Mouse (Mus musculus) spleen, adult 2 months (tissue): ENCODE results near the gene Gps1. TPM values are rescaled to one million over a fixed set of nuclear protein-coding genes. Genes with fewer than 3 reads are reported as not detected.
"Not testable (repeated sequence)": the region's sequence is repeated elsewhere in the genome, so short reads cannot be mapped to it uniquely, and the experiment has no call there.

Experiments used
- DNase-seq, 2 experiments: peaks; one replicate each; pipeline versions ENCODE4 v3.0.0 to v3.0.0-alpha.2; 2012 to 2021; ENCODE audit warnings: low spot score in 2 of 2, low read depth in 1 of 2
- H3K27ac ChIP-seq: fragments of 200-500 bp; 2 replicates; pipeline ENCODE4 v1.5.1; 2012; ENCODE audit warnings: low read length, inconsistent platforms; ENCODE audit not compliant: insufficient read depth
- H3K27me3 ChIP-seq: fragments of 200-500 bp; 2 replicates; pipeline ENCODE4 v1.6.1; 2012; ENCODE audit warnings: mild to moderate bottlenecking, moderate library complexity, low read length, inconsistent platforms; ENCODE audit not compliant: control insufficient read depth, insufficient read depth
- H3K36me3 ChIP-seq: fragments of 200-500 bp; 2 replicates; pipeline ENCODE4 v1.6.1; 2012; ENCODE audit warnings: mild to moderate bottlenecking, low read length, inconsistent platforms; ENCODE audit not compliant: control insufficient read depth, insufficient read depth
- H3K4me1 ChIP-seq: fragments of 200-500 bp; 2 replicates; pipeline ENCODE4 v1.6.1; 2011; ENCODE audit warnings: inconsistent platforms; ENCODE audit not compliant: control insufficient read depth, insufficient read depth, insufficient read length
- H3K4me3 ChIP-seq: fragments of 200-500 bp; 2 replicates; pipeline ENCODE4 v1.5.1; 2011; ENCODE audit warnings: mild to moderate bottlenecking, inconsistent platforms; ENCODE audit not compliant: insufficient read depth, insufficient read length; ENCODE audit errors: extremely low read depth
- CTCF ChIP-seq: fragments of 200-500 bp; IDR thresholded peaks from 2 replicates; pipeline ENCODE4 v1.5.1; 2011; ENCODE audit warnings: mild to moderate bottlenecking, inconsistent platforms; ENCODE audit not compliant: insufficient read depth, insufficient read length, insufficient replicate concordance; ENCODE audit errors: extremely low read depth
- POLR2A ChIP-seq: fragments of 200-500 bp; IDR thresholded peaks from 2 replicates; pipeline ENCODE4 v1.6.1; 2011; ENCODE audit warnings: low read depth, low read length, inconsistent platforms
- WGBS: fragments of 180-500 bp; shearing (Covaris S2); methylation state at CpG from one replicate; pipeline ENCODE4 v1.1.7; 2018; 5-methylcytosine and 5-hydroxymethylcytosine counted together
- polyA plus RNA-seq: library from polyadenylated mRNA; depleted of rRNA; stranded (reverse); fragments of >200 nt; gene quantifications from 2 replicates; pipeline ENCODE4 v1.2.3, GENCODE M21; 2012

Gene Gps1
- polyA plus RNA-seq, 1 experiment = 84.9 TPM

DNA sequence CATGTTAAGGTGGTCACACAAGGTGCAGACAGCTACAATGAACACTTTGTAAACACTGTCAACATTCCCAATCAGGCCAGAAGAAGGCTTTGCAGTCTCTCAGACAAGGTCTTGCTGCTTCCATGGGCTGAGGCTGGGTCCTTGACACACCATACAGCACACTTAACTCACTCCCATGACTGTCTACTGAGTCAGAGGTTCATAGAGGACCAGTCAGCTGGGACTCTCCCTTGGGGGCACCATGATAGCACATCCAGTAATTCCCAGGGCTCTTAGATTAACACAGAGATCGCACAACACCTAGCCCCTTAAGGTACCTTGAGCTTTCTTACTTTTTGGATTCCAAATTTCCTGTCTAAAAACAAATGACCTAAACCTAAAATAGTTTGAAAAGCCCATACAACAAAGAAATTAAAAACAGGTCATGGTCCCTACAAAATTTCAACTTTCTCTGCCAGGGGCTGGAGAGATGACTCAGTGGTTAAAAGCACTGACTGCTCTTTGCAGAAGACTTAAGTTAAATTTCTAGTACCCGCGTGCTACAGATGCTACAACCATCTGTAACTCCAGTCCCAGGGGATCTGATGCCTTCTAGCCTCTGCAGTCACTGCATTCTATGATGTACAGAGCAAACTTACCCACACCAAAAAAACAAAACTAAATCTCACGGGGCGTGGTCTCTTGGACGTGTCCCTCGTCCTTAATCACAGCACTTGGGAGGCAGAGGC lies 10.4 kb upstream of the Gps1 start:
- no peak for DNase-seq
- Histone ChIP-seq H3K36me3 (no peaks in the 10 kb centered on the region), H3K27ac (no peak overlapping the region), H3K4me3 (no peak overlapping the region), H3K27me3 (no peaks in the 10 kb centered on the region), H3K4me1 (no peaks in the 10 kb centered on the region)
- 78% methylated on average over 7 of the region's 7 CpGs for WGBS
- no peak for TF ChIP-seq CTCF
- TF ChIP-seq POLR2A = no peak

DNA sequence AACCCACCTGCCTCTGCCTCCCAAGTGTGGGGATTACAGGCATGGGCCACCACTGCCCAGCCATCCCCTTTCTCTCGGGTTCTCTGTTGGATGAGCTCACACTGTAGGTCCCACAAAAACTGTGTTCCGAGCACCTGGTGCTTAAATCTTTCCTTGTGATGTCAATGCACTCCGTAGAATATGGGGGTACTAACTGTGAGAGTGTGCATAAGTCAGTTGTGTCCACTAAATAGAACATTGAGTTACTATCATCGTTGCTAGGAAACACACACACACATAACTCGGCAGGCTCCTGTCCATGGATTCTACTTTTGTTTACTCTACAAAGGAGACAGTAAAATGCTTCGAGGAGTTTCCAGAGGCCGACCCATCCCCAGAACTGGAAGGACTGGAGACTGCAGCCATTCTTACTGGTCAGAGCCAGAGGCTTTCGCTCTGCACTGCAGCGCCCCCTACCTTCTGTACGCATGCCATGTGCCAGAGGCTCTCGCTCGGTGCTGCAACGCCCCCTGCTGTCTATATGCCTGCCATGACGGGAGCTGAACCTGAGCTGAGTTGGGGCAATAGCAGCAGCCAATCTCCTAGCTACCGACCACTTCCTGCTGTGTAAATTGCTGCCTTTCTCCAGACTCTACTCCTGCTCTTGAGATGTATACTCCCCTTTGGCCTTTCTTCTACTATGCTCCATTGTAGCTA lies 8.2 kb upstream of the Gps1 start:
- no peak overlapping the region for H3K27ac ChIP-seq
- H3K27me3 ChIP-seq = no peaks in the 10 kb centered on the region
- TF ChIP-seq POLR2A = no peak
- peak; percentile 100 for TF ChIP-seq CTCF
- no peak overlapping the region for H3K4me3 ChIP-seq
- no peaks in the 10 kb centered on the region for H3K4me1 ChIP-seq
- H3K36me3 ChIP-seq = no peaks in the 10 kb centered on the region
- 23% methylated on average over 15 of the region's 15 CpGs for WGBS
- peak; percentile 77 to 88 for DNase-seq

DNA sequence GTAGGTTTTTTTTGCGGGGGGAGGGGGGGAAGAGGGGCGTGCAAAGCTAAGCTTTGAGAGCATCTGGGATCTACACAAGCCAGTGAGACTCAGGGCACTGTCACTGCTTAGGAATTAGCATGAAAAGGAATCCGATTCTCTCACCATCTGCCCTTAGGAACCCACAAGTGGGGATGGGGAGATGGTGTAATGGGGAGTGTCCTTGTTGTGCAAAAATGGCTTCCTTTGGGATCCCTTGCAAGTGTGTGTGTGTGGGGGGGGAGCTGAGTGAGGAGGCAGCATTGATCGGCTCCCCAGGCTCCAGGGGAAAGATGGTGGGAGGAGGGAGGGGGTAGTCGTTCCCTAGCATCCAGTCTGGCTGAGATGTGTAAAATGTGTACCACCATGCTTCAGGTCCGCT lies 6.9 kb upstream of the Gps1 start:
- H3K27me3 ChIP-seq = no peaks in the 10 kb centered on the region
- no peak overlapping the region for H3K27ac ChIP-seq
- 61% methylated on average over 6 of the region's 6 CpGs for WGBS
- H3K36me3 ChIP-seq = no peaks in the 10 kb centered on the region; the same call in 1 of the 2 replicates
- H3K4me1 ChIP-seq = no peaks in the 10 kb centered on the region
- TF ChIP-seq CTCF = no peak
- no peak for TF ChIP-seq POLR2A
- H3K4me3 ChIP-seq = no peak overlapping the region
- DNase-seq = no peak

DNA sequence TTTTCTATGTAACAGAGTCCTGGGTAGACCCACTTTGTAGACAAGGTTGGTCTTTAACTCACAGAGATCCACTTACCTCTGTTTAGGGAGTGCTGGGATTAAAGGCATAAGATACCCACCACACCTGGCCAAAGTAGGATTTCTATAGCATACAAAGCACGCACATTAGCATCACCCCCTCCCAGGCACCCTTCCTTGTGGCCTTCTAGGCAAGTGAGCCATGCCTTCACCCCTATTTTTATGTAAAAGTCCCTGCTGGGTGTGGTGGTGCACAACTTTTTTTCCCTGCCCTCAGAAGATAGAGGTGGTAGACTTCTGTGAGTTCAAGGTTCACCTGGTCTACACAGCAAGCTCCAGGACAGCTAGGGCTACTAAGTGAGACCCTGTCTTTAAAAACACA lies 4.2 kb upstream of the Gps1 start:
- Histone ChIP-seq H3K4me1 (peaks cover 6% of the 10 kb centered on the region), H3K27me3 (no peaks in the 10 kb centered on the region), H3K4me3 (no peak overlapping the region), H3K36me3 (no peaks in the 10 kb centered on the region; the same call in 1 of the 2 replicates), H3K27ac (no peak overlapping the region)
- TF ChIP-seq CTCF = no peak
- TF ChIP-seq POLR2A = no peak
- 92% methylated on average over 1 of the region's 1 CpGs for WGBS
- no peak for DNase-seq

DNA sequence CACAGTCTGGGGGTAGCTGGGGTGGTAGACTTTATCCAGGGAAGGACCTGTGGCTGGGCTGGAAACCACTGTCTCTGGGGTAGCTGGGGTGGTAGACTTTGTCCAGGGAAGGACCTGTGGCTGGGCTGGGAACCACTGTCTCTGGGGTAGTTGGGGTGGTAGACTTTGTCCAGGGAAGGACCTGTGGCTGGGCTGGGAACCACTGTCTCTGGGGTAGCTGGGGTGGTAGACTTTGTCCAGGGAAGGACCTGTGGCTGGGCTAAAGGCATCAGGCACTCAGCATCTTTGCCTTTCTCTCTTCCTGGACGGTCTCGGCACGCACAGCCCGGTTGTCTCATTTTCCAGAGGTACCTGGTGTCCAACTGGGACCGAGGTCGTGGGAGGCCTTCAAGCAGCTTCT lies 2.7 kb upstream of the Gps1 start:
- DNase-seq, H3K27ac ChIP-seq, H3K27me3 ChIP-seq, H3K4me1 ChIP-seq, H3K4me3 ChIP-seq, H3K36me3 ChIP-seq: not testable (repeated sequence)
- 94% methylated on average over 6 of the region's 6 CpGs for WGBS

DNA sequence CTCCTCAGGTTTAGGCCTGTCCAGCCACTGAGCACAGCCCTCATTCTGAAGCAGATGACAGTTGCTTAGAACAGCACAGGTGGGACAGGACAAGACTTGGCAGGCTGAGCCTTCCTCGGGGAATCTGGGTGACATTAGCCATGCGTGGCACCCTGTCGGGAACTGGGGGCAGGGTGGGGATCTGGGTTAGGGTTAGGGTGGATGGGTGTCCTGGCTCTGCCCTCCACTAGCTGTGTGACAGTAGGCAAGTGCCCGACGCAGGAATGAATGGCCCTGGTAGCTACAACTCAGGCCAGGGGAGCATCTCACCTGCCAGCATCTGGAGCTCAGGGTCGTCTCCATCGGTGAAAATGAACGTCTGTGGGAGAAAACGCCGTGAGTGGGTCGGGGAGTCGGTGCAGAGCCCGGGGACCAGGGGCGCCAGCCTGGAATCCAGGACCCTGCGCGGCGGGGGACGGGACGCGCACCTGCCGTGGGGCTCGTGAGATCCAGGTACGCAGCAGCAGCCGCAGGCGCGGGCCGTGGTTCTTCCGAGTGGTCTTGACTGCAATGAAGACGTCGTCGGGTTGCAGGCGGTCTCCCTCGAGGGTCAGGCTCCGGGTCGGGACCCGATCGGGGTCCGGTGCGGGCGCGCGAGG lies 527 bp upstream of the Gps1 start:
- peaks cover 7% of the 10 kb centered on the region for H3K36me3 ChIP-seq
- TF ChIP-seq CTCF (no peak), POLR2A (no peak)
- H3K4me1 ChIP-seq = peaks cover 9% of the 10 kb centered on the region
- no peak for DNase-seq
- H3K27ac ChIP-seq = peak overlapping the region; percentile 61
- peak overlapping the region; percentile 96 for H3K4me3 ChIP-seq
- H3K27me3 ChIP-seq = no peaks in the 10 kb centered on the region
- 3% methylated on average over 42 of the region's 42 CpGs for WGBS

DNA sequence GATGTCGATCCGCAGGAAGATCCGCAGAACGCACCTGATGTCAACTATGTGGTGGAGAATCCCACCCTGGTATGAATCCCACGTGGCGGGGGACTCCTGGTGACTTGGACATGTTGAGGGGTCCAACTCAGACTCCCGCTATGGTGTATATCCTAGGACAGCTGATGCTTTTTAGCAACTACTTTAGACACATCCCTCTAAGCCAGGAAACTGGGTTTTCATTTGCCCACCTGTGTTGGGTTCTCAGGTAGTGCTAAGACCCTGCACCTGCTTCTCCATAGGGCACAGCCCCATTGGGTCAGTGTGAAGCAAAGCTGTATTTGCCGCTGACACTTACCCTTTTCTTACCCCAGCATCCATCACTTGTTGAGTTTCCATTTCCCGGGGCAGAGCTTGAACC lies 1.1 kb downstream of the Gps1 start:
- peaks cover 19% of the 10 kb centered on the region for H3K36me3 ChIP-seq

DNA sequence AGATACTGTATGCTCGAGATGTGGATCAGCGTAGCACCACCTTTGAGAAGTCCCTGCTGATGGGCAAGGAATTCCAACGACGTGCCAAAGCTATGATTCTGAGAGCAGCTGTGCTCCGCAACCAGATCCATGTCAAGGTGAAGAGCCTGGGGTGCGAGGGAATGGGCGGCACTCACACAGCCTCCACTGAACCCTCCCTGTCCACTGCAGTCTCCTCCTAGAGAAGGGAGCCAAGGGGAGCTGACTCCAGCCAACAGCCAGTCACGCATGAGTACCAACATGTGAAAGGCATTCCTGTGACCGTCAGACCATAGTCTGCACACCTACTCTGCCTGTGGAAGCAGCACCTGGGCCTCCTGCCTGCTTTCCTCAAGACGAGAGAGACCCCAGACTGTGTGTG lies 4.4 kb downstream of the Gps1 start:
- H3K4me3 ChIP-seq, H3K27me3 ChIP-seq, DNase-seq, H3K4me1 ChIP-seq, H3K27ac ChIP-seq: not testable (repeated sequence)
- 94% methylated on average over 10 of the region's 10 CpGs for WGBS
- H3K36me3 ChIP-seq = peaks cover 35% of the 10 kb centered on the region

More for the DNA sequence above, 1.1 kb downstream of the Gps1 start:
- TF ChIP-seq POLR2A (no peak), CTCF (no peak)
- Histone ChIP-seq H3K4me3 (peak overlapping the region; percentile 96; the same call in 1 of the 2 replicates), H3K27me3 (no peaks in the 10 kb centered on the region), H3K27ac (no peak overlapping the region), H3K4me1 (peaks cover 9% of the 10 kb centered on the region)
- 47% methylated on average over 9 of the region's 9 CpGs for WGBS
- no peak for DNase-seq
